Mouse (Mus musculus) urinary bladder, adult 18-20 months (tissue): ENCODE measurements around the gene Psmc4.
A peak's percentile ranks its signal among the peaks of the same experiment; 100 is the strongest.

Experiments used
- DNase-seq, 2 experiments: peaks; one replicate each; pipeline ENCODE4 v3.0.0; 2022; ENCODE audit warnings: low spot score in 2 of 2, mixed read lengths in 2 of 2

The Psmc4 gene

DNA sequence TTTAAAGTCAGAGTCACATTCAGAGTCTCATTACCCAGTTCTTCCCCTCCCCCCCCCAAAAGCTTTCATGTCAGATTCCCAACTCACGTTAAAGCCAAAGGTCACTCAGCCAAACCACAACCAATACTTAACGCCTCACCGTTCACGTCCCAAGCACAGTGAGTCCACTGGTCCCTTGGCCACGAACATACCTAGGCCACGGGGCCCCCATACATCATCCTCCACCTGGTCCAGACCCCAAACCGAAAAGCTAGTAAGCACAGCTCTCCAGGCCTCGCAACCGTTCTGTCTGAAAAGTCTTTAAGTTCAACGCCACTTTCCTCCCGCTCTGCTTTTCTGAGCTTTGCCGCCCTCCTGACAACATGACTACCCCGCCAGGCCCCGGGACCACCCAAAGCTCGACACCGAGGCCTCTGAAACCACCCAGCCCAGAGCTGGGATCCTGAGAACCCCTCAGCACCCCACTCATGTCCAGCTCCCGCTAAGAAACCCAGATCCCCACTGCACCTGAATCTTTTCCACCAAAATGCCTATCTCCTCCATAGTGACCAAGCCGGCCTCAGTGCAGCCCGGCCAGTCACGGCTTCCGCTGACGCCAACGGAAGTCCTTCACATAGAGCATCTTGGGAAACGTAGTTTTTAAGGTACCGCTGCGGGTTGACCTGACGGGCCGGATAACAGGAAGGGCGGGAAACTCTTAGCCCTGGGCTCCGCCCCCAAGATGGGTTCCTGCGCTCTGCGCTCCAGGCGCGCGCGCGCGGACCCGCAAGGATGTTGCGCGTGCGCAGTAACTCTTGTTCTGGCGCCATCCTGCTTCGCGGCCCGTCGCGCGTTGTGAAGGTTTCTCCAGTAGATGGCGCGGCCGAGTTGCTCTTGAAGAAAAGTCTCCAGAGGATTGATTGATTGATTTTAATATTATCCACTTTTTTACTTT is at the start of gene Psmc4:
Gene Psmc4, minus strand, starts transcription at position 626 of the 934 bp plus-strand sequence.
- DNase-seq, result peak; percentile 85 to 96

GRCm38 (mm10) chr7:28099101-28099500 is 49.2 kb upstream of the Psmc4 start:
- DNase-seq, result no peak

DNA sequence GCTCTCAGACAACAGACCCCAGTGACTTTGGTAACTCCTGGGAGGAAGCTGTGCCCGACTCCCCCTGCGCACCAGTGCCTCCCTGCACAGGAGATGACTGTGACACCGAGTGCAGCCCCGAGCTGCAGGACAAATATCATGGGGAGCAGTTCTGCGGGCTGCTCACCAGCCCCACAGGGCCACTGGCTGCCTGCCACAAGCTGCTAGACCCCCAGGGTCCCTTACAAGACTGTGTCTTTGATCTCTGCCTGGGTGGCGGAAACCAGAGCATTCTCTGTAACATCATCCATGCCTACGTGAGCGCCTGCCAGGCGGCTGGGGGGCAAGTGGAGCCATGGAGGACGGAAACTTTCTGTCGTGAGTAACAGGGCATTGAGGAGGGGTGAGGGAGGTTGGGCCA is 43.6 kb upstream of the Psmc4 start:
- DNase-seq, result no peak

DNA sequence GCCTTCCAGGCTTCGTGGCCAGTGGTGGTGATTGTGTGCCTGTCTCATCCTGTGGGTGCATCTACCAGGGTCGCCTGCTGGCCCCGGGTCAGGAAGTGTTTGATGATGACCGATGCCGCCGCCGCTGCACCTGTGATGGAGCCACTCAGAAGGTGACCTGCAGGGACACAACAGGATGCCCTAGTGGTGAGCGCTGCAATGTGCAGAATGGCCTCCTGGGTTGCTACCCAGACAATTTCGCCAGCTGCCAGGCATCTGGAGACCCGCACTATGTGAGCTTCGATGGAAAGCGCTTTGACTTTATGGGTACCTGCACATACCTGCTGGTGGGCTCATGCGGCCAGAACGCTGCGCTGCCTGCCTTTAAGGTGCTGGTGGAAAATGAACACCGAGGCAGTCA is 36.3 kb upstream of the Psmc4 start:
- no peak for DNase-seq

- peak; percentile 18 to 37 for DNase-seq
Observed at GRCm38 (mm10) chr7:28084215-28084614, 34.3 kb upstream of the Psmc4 start.

- no peak for DNase-seq
Observed at GRCm38 (mm10) chr7:28070531-28071298, 20.8 kb upstream of the Psmc4 start, which contains the start of gene Fcgbp. Fcgbp (plus strand) TSS chr7:28071236.

DNA sequence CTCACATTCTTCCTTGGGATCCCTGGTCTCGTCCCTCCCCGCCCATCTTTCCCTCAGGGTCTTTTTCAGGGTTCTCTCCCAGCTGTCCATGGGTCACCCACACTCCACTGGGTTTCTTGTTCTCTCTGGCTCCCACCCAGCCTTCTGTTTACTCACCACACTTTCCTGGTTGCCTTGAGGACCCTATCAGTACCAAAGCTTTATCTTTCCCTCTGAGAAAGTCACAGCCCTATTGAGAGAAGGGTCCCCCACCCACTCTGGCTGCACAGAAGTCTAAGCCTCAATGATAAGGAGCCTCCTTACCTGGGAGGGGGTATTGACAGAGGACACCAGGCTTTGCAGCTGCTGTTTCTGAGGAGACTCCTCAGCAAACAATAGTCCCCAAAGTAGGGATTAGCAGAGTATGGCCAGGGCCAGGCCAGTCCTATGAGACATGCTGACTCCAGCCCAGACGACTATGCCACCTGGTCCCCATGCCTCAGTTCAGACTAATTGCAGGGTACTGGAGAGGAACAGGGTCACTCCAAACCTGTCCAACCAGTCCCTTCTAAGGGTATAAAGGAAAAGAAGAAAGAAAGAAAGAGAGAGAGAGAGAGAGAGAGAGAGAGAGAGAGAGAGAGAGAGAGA is 19.8 kb upstream of the Psmc4 start:
- no peak for DNase-seq

DNA sequence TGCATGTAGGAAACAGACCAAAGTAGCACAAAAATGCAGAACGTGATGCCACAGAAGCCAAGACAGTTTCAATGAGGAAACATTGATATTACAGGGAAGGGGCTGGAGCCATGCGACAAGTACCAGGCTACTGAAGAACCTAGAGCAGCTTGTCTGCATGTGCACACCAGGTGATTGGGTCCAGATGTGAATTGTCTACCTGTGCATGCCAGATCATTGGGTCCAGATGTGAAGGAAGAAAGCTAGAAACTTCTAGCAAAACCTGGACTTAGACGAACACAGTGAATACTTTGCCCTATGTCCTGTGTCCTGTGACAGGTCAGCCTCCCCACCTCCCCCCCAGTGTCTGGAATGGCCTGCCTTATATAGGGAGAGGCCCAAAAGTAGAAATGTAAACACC is 18.8 kb upstream of the Psmc4 start:
- no peak for DNase-seq

- DNase-seq, result no peak
Observed at GRCm38 (mm10) chr7:28059972-28060371, 10.1 kb upstream of the Psmc4 start.

- no peak for DNase-seq
Observed at GRCm38 (mm10) chr7:28053046-28053930, 3.4 kb upstream of the Psmc4 start.

DNA sequence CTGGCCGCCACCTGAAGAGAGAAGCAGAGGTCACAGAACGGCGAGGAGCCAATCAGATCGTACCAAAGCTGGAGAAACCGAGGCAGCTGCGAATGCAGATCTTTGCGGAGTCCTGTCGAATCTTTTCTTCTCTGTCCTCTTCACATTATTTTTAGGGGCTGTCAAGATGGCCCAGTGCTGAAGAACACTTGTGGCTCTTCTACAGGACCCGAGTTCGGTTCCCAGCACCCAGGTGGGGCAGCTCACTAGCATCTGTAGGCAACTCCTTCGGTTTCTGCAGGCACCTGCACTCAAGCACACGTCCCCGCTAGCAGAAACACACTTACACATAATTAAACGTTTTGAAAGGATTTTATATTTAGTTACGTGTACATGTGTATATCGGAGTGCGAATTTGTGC is 683 bp upstream of the Psmc4 start:
- peak in 1 of 2 experiments; percentile 7 for DNase-seq

GRCm38 (mm10) chr7:28044524-28044923 is 5.4 kb downstream of the Psmc4 start:
- DNase-seq, result no peak

- no peak for DNase-seq
Observed at GRCm38 (mm10) chr7:28014445-28014810, 35.5 kb downstream of the Psmc4 start.

GRCm38 (mm10) chr7:28013549-28014444 is 36.1 kb downstream of the Psmc4 start, which contains the start of gene Zfp850:
Zfp850 (minus strand) TSS chr7:28014115.
- DNase-seq, result peak; percentile 58 to 76

DNA sequence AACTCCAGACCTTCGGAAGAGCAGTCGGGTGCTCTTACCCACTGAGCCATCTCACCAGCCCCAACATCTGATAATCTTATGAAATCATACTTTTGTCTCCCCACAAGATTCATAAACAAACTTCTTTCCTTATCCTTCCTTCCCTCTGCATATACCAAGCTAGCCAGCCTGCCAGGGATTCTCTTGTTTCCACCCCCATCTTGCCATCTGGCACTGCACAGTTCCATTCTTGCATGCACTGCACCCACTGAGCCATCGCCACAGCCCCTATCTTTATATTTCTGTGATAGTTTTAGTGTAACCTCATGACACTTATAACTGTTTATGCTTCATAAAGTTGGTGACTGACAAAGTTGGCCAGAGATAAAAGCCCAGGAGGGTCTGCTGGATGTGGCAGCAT is 39.6 kb downstream of the Psmc4 start:
- no peak for DNase-seq
